Mouse (Mus musculus): ENCODE measurements at regions not wholly inside any gene's neighbourhood (a gene's known extent, or its start where the extent isn't known, plus 50 kb on each side); places are given as distances from the start of the nearest gene placed in this dataset.
"Not testable (repeated sequence)": the region's sequence is repeated elsewhere in the genome, so short reads cannot be mapped to it uniquely, and the experiment has no call there.

DNA sequence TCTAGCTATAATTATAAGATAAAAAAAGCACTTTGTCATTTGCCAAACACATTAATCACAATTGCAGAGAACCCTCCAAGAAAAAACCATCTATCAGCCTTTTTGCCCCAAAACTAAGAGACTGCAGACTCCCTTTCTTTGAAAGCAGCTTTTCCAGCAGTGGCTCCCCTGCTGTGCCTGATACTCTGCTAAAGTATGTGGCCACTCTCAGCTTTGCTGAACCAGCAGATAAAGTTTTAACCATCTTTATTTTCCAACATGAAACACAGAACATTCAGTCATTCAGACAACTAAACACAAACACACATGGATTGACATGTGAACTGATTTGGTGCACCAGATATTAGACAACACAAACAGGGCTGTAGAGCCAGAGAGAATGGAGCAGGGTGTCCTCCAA lies 104.5 kb downstream of the Vmn2r79 start:
- not testable (repeated sequence) for TF ChIP-seq CTCF (IDR thresholded peaks at IDR 0.05; ENCODE audit: low read depth, low read length); POLR2A (IDR thresholded peaks at IDR 0.05; ENCODE audit: extremely low read depth, insufficient read depth, low read length)
